Mouse (Mus musculus) cerebral cortex, adult 2 months (tissue): Measurements from ENCODE around the gene Uvrag.

Experiments used
- WGBS: fragments of 180-500 bp; shearing (Covaris S2); methylation state at CpG from one replicate; pipeline ENCODE4 v1.1.7; 2018; 5-methylcytosine and 5-hydroxymethylcytosine counted together

Gene Uvrag

GRCm38 (mm10) chr7:99060476-99060875 lies 80.5 kb downstream of the Uvrag start:
- 84% methylated on average over 5 of the region's 5 CpGs for WGBS

- WGBS, result 94% methylated on average over 8 of the region's 8 CpGs
These were observed 81.0 kb downstream of the Uvrag start for GRCm38 (mm10) chr7:99059934-99060333.

GRCm38 (mm10) chr7:99057053-99057630 lies 83.8 kb downstream of the Uvrag start:
- 83% methylated on average over 17 of the region's 17 CpGs for WGBS

- 97% methylated on average over 4 of the region's 4 CpGs for WGBS
These were observed 87.3 kb downstream of the Uvrag start for GRCm38 (mm10) chr7:99053626-99054025.

GRCm38 (mm10) chr7:99052471-99053241 lies 88.3 kb downstream of the Uvrag start:
- WGBS, result 87% methylated on average over 6 of the region's 6 CpGs

- WGBS, result 29% methylated on average over 1 of the region's 1 CpGs
These were observed 90.1 kb downstream of the Uvrag start for GRCm38 (mm10) chr7:99050882-99051281.

GRCm38 (mm10) chr7:99049897-99050296 lies 91.0 kb downstream of the Uvrag start:
- WGBS, result 80% methylated on average over 3 of the region's 3 CpGs

- WGBS, result 33% methylated on average over 11 of the region's 11 CpGs
These were observed 94.3 kb downstream of the Uvrag start for GRCm38 (mm10) chr7:99046545-99047206.

GRCm38 (mm10) chr7:99045525-99045924 lies 95.4 kb downstream of the Uvrag start:
- 86% methylated on average over 6 of the region's 6 CpGs for WGBS

GRCm38 (mm10) chr7:99043923-99044322 lies 97.0 kb downstream of the Uvrag start:
- 62% methylated on average over 7 of the region's 7 CpGs for WGBS

GRCm38 (mm10) chr7:99043322-99043721 lies 97.6 kb downstream of the Uvrag start:
- WGBS, result 86% methylated on average over 3 of the region's 3 CpGs

GRCm38 (mm10) chr7:99041818-99042217 lies 99.1 kb downstream of the Uvrag start:
- WGBS, result 81% methylated on average over 9 of the region's 9 CpGs

GRCm38 (mm10) chr7:99039912-99040311 lies 101.0 kb downstream of the Uvrag start:
- WGBS, result 66% methylated on average over 8 of the region's 8 CpGs

GRCm38 (mm10) chr7:99036284-99036683 lies 104.7 kb downstream of the Uvrag start:
- WGBS, result 65% methylated on average over 8 of the region's 8 CpGs

- WGBS, result 78% methylated on average over 2 of the region's 2 CpGs
These were observed 106.0 kb downstream of the Uvrag start for GRCm38 (mm10) chr7:99034909-99035308.

GRCm38 (mm10) chr7:99033838-99034237 lies 107.1 kb downstream of the Uvrag start:
- 87% methylated on average over 5 of the region's 5 CpGs for WGBS

GRCm38 (mm10) chr7:99033314-99033713 lies 107.6 kb downstream of the Uvrag start:
- WGBS, result 96% methylated on average over 3 of the region's 3 CpGs

GRCm38 (mm10) chr7:99032051-99032450 lies 108.9 kb downstream of the Uvrag start:
- WGBS, result 97% methylated on average over 8 of the region's 8 CpGs

- WGBS, result 85% methylated on average over 7 of the region's 7 CpGs
These were observed 112.8 kb downstream of the Uvrag start for GRCm38 (mm10) chr7:99028108-99028507.

GRCm38 (mm10) chr7:99027185-99027584 lies 113.8 kb downstream of the Uvrag start:
- 57% methylated on average over 5 of the region's 5 CpGs for WGBS

GRCm38 (mm10) chr7:99025989-99026388 lies 115.0 kb downstream of the Uvrag start:
- WGBS, result 73% methylated on average over 10 of the region's 10 CpGs

GRCm38 (mm10) chr7:99025265-99025664 lies 115.7 kb downstream of the Uvrag start:
- WGBS, result 85% methylated on average over 7 of the region's 7 CpGs

GRCm38 (mm10) chr7:99024791-99025190 lies 116.2 kb downstream of the Uvrag start:
- WGBS, result 66% methylated on average over 6 of the region's 6 CpGs
